Mouse (Mus musculus): ENCODE measurements at regions not wholly inside any gene's neighbourhood (a gene's known extent, or its start where the extent isn't known, plus 50 kb on each side); places are given as distances from the start of the nearest gene placed in this dataset.
"Not testable (repeated sequence)": the region's sequence is repeated elsewhere in the genome, so short reads cannot be mapped to it uniquely, and the experiment has no call there.

DNA sequence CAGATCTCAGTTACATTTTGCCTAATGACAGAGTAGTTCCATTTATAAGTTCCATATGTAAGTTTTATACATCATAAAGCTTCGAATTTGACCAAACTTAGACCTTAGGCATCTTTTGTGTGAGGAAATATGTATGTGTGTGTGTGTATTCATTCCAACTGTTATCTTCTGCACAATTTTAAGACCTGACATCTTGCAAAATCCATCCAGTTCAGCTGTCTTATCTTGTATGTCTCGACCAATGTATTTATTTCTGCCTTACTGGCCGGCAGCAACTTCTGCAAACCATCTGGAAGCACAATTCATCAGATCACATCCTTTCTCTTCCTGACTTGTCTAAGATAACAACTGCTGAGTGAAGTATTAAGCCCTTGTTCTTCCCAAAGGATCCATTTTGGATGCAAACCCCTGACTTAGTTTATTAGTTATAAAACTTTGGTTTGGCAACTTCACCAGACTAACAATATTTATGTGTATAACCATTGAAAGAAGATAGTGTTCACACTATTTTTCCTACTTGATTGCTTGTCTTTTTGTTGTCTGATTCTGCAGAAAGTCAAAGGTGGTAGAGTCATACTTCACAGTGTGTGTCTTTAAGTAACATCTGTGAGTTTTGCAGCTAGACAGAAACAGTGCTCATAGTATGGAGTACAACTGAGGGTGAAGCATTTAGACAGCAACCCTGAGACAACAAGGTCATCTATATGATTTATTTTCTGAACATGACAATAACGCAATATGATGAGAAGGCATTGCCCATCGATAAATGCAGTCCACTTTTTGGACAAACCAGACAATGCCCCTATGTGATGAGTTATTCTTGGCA is 622.0 kb upstream of the Marcks start:
- no peak overlapping the region for H3K4me2 ChIP-seq (ENCODE audit: low read depth)
- no peak for TF ChIP-seq REST (IDR thresholded peaks at IDR 0.05; ENCODE audit: insufficient read depth, insufficient read length)
- TF ChIP-seq MAX (IDR thresholded peaks at IDR 0.05; ENCODE audit: low read depth) = no peak
- no peak for TF ChIP-seq E2F4 (IDR thresholded peaks at IDR 0.05; ENCODE audit: insufficient read depth)
- TF ChIP-seq MYOG (IDR thresholded peaks at IDR 0.05; ENCODE audit: control insufficient read depth in 1 of 3, insufficient read depth in 1 of 3, insufficient read length in 2 of 3, low read depth in 2 of 3) = no peak
- no peak for TF ChIP-seq MYOD1 (IDR thresholded peaks at IDR 0.05; ENCODE audit: control insufficient read depth in 1 of 3, insufficient read length in 2 of 3, low read depth in 2 of 3)
- no peak for TF ChIP-seq POLR2AphosphoS2 (IDR thresholded peaks at IDR 0.05; ENCODE audit: insufficient read length, low read depth)
- no peak overlapping the region for H3ac ChIP-seq (ENCODE audit: control insufficient read depth, insufficient read length)
- no peaks in the 10 kb centered on the region for H3K79me2 ChIP-seq (ENCODE audit: control insufficient read depth, insufficient read depth)
- H3K4me3 ChIP-seq = no peak overlapping the region
- no peaks in the 10 kb centered on the region for H3K27me3 ChIP-seq (ENCODE audit: control insufficient read depth, insufficient read depth, insufficient read length)
- no peaks in the 10 kb centered on the region for H3K36me3 ChIP-seq (ENCODE audit: control insufficient read depth, insufficient read depth)

DNA sequence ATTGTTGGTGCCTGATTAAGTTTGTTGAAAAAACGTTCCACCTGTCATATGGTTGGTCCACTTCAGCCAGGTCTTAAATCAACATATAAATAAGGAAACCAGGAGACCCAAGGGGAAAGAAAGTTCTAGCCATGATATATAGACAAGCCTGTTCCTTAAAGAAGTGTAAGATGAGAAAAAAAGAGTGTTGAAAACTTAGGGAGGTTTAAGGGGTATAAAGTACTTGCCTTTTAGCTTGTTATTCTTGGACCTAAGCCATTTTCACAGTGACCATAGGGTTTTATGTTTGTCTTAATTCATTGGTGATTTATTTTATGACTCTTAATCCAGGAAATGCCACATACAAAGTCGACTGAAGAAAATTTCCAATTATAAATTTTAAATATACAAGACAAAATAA is 602.9 kb upstream of the Marcks start:
- no peak overlapping the region for H3K4me3 ChIP-seq
- H3K36me3 ChIP-seq (ENCODE audit: control insufficient read depth, insufficient read depth) = no peaks in the 10 kb centered on the region
- no peak for TF ChIP-seq CEBPB (IDR thresholded peaks at IDR 0.05; ENCODE audit: insufficient read depth, poor library complexity, severe bottlenecking)
- no peak for TF ChIP-seq MAX (IDR thresholded peaks at IDR 0.05; ENCODE audit: low read depth)
- no peak for TF ChIP-seq TCF12 (IDR thresholded peaks at IDR 0.05; ENCODE audit: insufficient read depth, poor library complexity, severe bottlenecking)
- TF ChIP-seq REST (IDR thresholded peaks at IDR 0.05; ENCODE audit: insufficient read depth, insufficient read length) = no peak
- no peak for TF ChIP-seq TCF3 (IDR thresholded peaks at IDR 0.05; ENCODE audit: insufficient read length, low read depth)
- TF ChIP-seq E2F4 (IDR thresholded peaks at IDR 0.05; ENCODE audit: insufficient read depth) = no peak
- no peak for TF ChIP-seq USF1 (IDR thresholded peaks at IDR 0.05; ENCODE audit: low read depth)
- no peak for TF ChIP-seq SRF (IDR thresholded peaks at IDR 0.05; ENCODE audit: control insufficient read depth, insufficient read length, low read depth)
- TF ChIP-seq MYOG (IDR thresholded peaks at IDR 0.05; ENCODE audit: control insufficient read depth in 1 of 3, insufficient read depth in 1 of 3, insufficient read length in 2 of 3, low read depth in 2 of 3) = no peak
- TF ChIP-seq POLR2A (IDR thresholded peaks at IDR 0.05; ENCODE audit: insufficient read length, low read depth) = no peak
- TF ChIP-seq POLR2AphosphoS2 (IDR thresholded peaks at IDR 0.05; ENCODE audit: insufficient read length, low read depth) = no peak
- TF ChIP-seq MYOD1 (IDR thresholded peaks at IDR 0.05; ENCODE audit: control insufficient read depth in 1 of 3, insufficient read length in 2 of 3, low read depth in 2 of 3) = no peak
- H3K27me3 ChIP-seq (ENCODE audit: control insufficient read depth, insufficient read depth, insufficient read length) = no peaks in the 10 kb centered on the region
- no peaks in the 10 kb centered on the region for H3K79me2 ChIP-seq (ENCODE audit: control insufficient read depth, insufficient read depth)
- H3K4me2 ChIP-seq (ENCODE audit: low read depth) = no peak overlapping the region
- no peak overlapping the region for H3ac ChIP-seq (ENCODE audit: control insufficient read depth, insufficient read length)

DNA sequence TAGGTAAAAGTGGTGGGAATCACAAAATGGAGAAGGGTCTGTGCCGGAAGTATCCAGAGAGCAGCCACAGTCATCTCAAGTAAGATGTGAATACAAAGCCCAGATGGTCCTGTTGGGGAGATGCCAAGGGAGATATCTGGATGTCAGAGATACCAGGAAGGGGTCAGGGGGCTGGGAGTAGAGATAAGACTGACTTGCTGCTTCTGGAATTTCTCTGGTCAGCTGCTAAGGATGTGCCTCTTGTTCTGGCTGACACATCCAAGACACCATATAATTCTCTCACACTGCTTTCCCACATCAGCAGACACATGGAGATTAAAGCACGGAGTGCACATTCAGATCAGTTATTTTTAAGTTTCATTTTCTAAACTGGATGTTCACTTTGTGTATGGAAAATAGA is 600.3 kb upstream of the Marcks start:
- TF ChIP-seq MYOG (IDR thresholded peaks at IDR 0.05; ENCODE audit: control insufficient read depth in 1 of 3, insufficient read depth in 1 of 3, insufficient read length in 2 of 3, low read depth in 2 of 3) = no peak
- TF ChIP-seq POLR2A (IDR thresholded peaks at IDR 0.05; ENCODE audit: insufficient read length, low read depth) = no peak
- no peak for TF ChIP-seq MYOD1 (IDR thresholded peaks at IDR 0.05; ENCODE audit: control insufficient read depth in 1 of 3, insufficient read length in 2 of 3, low read depth in 2 of 3)
- no peak for TF ChIP-seq E2F4 (IDR thresholded peaks at IDR 0.05; ENCODE audit: insufficient read depth)
- TF ChIP-seq TCF3 (IDR thresholded peaks at IDR 0.05; ENCODE audit: insufficient read length, low read depth) = no peak
- no peak for TF ChIP-seq MAX (IDR thresholded peaks at IDR 0.05; ENCODE audit: low read depth)
- no peak for TF ChIP-seq REST (IDR thresholded peaks at IDR 0.05; ENCODE audit: insufficient read depth, insufficient read length)
- TF ChIP-seq TCF12 (IDR thresholded peaks at IDR 0.05; ENCODE audit: insufficient read depth, poor library complexity, severe bottlenecking) = no peak
- no peak for TF ChIP-seq POLR2AphosphoS2 (IDR thresholded peaks at IDR 0.05; ENCODE audit: insufficient read length, low read depth)
- no peak for TF ChIP-seq CEBPB (IDR thresholded peaks at IDR 0.05; ENCODE audit: insufficient read depth, poor library complexity, severe bottlenecking)
- TF ChIP-seq SRF (IDR thresholded peaks at IDR 0.05; ENCODE audit: control insufficient read depth, insufficient read length, low read depth) = no peak
- no peak for TF ChIP-seq USF1 (IDR thresholded peaks at IDR 0.05; ENCODE audit: low read depth)
- no peak overlapping the region for H3ac ChIP-seq (ENCODE audit: control insufficient read depth, insufficient read length)
- no peak overlapping the region for H3K4me2 ChIP-seq (ENCODE audit: low read depth)
- no peak overlapping the region for H3K4me3 ChIP-seq
- H3K79me2 ChIP-seq (ENCODE audit: control insufficient read depth, insufficient read depth) = no peaks in the 10 kb centered on the region
- H3K27me3 ChIP-seq (ENCODE audit: control insufficient read depth, insufficient read depth, insufficient read length) = no peaks in the 10 kb centered on the region
- no peaks in the 10 kb centered on the region for H3K36me3 ChIP-seq (ENCODE audit: control insufficient read depth, insufficient read depth)

DNA sequence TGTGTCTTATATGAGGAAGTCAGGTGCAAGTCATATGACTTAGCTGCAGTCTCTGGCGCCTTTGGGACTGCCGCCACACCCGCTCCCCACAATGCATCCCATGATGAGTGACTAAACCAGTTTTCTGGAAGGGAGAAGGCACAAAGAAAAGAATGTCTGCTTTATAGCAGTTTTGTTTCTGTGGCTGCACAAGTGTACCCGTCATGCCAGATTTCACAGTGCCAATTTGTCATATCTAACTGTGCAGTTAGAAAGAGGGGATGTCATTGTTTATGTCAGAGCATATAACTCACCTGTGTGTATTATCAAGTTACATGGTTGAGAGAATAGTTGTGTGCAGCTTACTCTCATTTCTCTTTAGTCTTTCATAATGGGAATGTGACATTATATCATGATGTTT is 586.9 kb upstream of the Marcks start:
- Histone ChIP-seq H3K27me3 (ENCODE audit: control insufficient read depth, insufficient read depth, insufficient read length) (no peaks in the 10 kb centered on the region), H3K4me2 (ENCODE audit: low read depth) (no peak overlapping the region), H3K36me3 (ENCODE audit: control insufficient read depth, insufficient read depth) (no peaks in the 10 kb centered on the region), H3K79me2 (ENCODE audit: control insufficient read depth, insufficient read depth) (no peaks in the 10 kb centered on the region), H3K4me3 (no peak overlapping the region), H3ac (ENCODE audit: control insufficient read depth, insufficient read length) (no peak overlapping the region)
- TF ChIP-seq USF1 (IDR thresholded peaks at IDR 0.05; ENCODE audit: low read depth) (no peak), SRF (IDR thresholded peaks at IDR 0.05; ENCODE audit: control insufficient read depth, insufficient read length, low read depth) (no peak), TCF12 (IDR thresholded peaks at IDR 0.05; ENCODE audit: insufficient read depth, poor library complexity, severe bottlenecking) (no peak), CEBPB (IDR thresholded peaks at IDR 0.05; ENCODE audit: insufficient read depth, poor library complexity, severe bottlenecking) (no peak), MAX (IDR thresholded peaks at IDR 0.05; ENCODE audit: low read depth) (no peak), MYOD1 (IDR thresholded peaks at IDR 0.05; ENCODE audit: control insufficient read depth in 1 of 3, insufficient read length in 2 of 3, low read depth in 2 of 3) (no peak), POLR2AphosphoS2 (IDR thresholded peaks at IDR 0.05; ENCODE audit: insufficient read length, low read depth) (no peak), E2F4 (IDR thresholded peaks at IDR 0.05; ENCODE audit: insufficient read depth) (no peak), MYOG (IDR thresholded peaks at IDR 0.05; ENCODE audit: control insufficient read depth in 1 of 3, insufficient read depth in 1 of 3, insufficient read length in 2 of 3, low read depth in 2 of 3) (no peak), POLR2A (IDR thresholded peaks at IDR 0.05; ENCODE audit: insufficient read length, low read depth) (no peak), REST (IDR thresholded peaks at IDR 0.05; ENCODE audit: insufficient read depth, insufficient read length) (no peak), TCF3 (IDR thresholded peaks at IDR 0.05; ENCODE audit: insufficient read length, low read depth) (no peak)

DNA sequence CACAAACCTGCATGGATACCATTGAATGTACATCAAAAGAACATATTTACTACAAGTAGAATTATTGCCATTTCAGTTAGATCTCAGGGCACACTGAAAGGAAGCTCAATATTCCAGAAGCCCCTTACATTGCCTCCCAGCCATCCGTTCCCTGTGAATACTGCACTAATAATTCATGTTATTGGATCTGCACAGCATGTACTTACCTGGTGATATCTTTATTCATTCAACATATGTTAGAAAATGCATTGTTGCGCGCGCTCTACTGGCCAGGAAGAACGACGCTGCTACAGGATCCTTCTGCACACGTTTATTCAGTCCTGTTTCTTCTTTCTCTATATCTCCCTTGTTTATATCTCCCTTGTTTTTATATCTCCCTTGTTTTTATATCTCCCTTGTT is 586.3 kb upstream of the Marcks start:
- H3K36me3 ChIP-seq (ENCODE audit: control insufficient read depth, insufficient read depth); H3ac ChIP-seq (ENCODE audit: control insufficient read depth, insufficient read length); H3K4me2 ChIP-seq (ENCODE audit: low read depth); H3K79me2 ChIP-seq (ENCODE audit: control insufficient read depth, insufficient read depth); H3K4me3 ChIP-seq; H3K27me3 ChIP-seq (ENCODE audit: control insufficient read depth, insufficient read depth, insufficient read length): not testable (repeated sequence)

Measured in myocyte (in vitro differentiated cells).